Mouse (Mus musculus) liver, adult 2 months (tissue): ENCODE results near the gene Cd200r3. TPM values are rescaled to one million over a fixed set of nuclear protein-coding genes. Genes with fewer than 3 reads are reported as not detected.

ENCODE experiments used
- DNase-seq: peaks from one replicate; pipeline ENCODE4 v3.0.0-alpha.2; 2011; ENCODE audit warnings: low read depth, low spot score; ENCODE audit errors: extremely low read depth
- H3K27ac ChIP-seq: fragments of 200-500 bp; replicated peaks from 2 replicates; pipeline ENCODE4 v1.5.1; 2012; ENCODE audit warnings: low read depth, mild to moderate bottlenecking, control low read depth, inconsistent platforms, low read length; ENCODE audit not compliant: insufficient read depth
- H3K27me3 ChIP-seq: fragments of 200-500 bp; 2 replicates; pipeline ENCODE4 v1.6.1; 2012; ENCODE audit warnings: mild to moderate bottlenecking, moderate library complexity, low read length, inconsistent platforms; ENCODE audit not compliant: control insufficient read depth, insufficient read depth
- H3K36me3 ChIP-seq: fragments of 200-500 bp; 2 replicates; pipeline ENCODE4 v1.6.1; 2012; ENCODE audit warnings: low read length, inconsistent platforms; ENCODE audit not compliant: control insufficient read depth, insufficient read depth
- H3K4me1 ChIP-seq: fragments of 200-500 bp; 2 replicates; pipeline ENCODE4 v1.6.1; 2011; ENCODE audit warnings: low read length; ENCODE audit not compliant: control insufficient read depth, insufficient read depth
- H3K4me3 ChIP-seq: fragments of 200-500 bp; 2 replicates; pipeline ENCODE4 v1.5.1; 2011; ENCODE audit warnings: low read depth, mild to moderate bottlenecking, control low read depth, low read length, moderate library complexity; ENCODE audit not compliant: insufficient read depth
- H3K79me2 ChIP-seq: fragments of 200-500 bp; 2 replicates; pipeline ENCODE4 v1.6.1; 2012; ENCODE audit warnings: inconsistent platforms, mild to moderate bottlenecking, low read length, moderate library complexity; ENCODE audit not compliant: control insufficient read depth, insufficient read depth
- H3K9ac ChIP-seq: fragments of 200-500 bp; 2 replicates; pipeline ENCODE4 v1.6.1; 2012; ENCODE audit warnings: low read depth, mild to moderate bottlenecking, control low read depth, inconsistent platforms, low read length
- CTCF ChIP-seq: fragments of 200-500 bp; IDR thresholded peaks from 2 replicates; pipeline ENCODE4 v1.5.1; 2011; ENCODE audit warnings: low read depth, low read length, control low read depth
- POLR2A ChIP-seq: fragments of 200-500 bp; IDR thresholded peaks from 2 replicates; pipeline ENCODE4 v1.6.1; 2011; ENCODE audit warnings: low read length, control low read depth; ENCODE audit not compliant: insufficient read depth; ENCODE audit errors: extremely low read depth
- WGBS: fragments of 180-500 bp; shearing (Covaris S2); methylation state at CpG from one replicate; pipeline ENCODE4 v1.1.7; 2018; 5-methylcytosine and 5-hydroxymethylcytosine counted together
- polyA plus RNA-seq: library from polyadenylated mRNA; depleted of rRNA; stranded (reverse); fragments of >200 nt; gene quantifications from 2 replicates; pipeline ENCODE4 v1.2.3, GENCODE M21; 2012
- total RNA-seq: library from RNA; depleted of rRNA; stranded (reverse); fragments of >200 nt; gene quantifications from 2 replicates; pipeline ENCODE4 v1.2.3, GENCODE M21; 2014

Cd200r3 gene
- total and polyA plus RNA-seq, 2 experiments = 0.18 TPM; not detected in 1

GRCm38 (mm10) chr16:44994206-44994953 lies 50.9 kb downstream of the Cd200r3 start:
- 81% methylated on average over 6 of the region's 6 CpGs for WGBS
- no peak for DNase-seq
- Histone ChIP-seq H3K27ac (no peak overlapping the region), H3K79me2 (no peaks in the 10 kb centered on the region), H3K4me1 (no peaks in the 10 kb centered on the region), H3K36me3 (no peaks in the 10 kb centered on the region), H3K27me3 (no peaks in the 10 kb centered on the region), H3K4me3 (no peak overlapping the region), H3K9ac (no peak overlapping the region)
- TF ChIP-seq CTCF = no peak

GRCm38 (mm10) chr16:44995111-44995510 lies 51.6 kb downstream of the Cd200r3 start:
- 58% methylated on average over 1 of the region's 1 CpGs for WGBS
- H3K9ac ChIP-seq = no peak overlapping the region
- no peaks in the 10 kb centered on the region for H3K79me2 ChIP-seq
- no peaks in the 10 kb centered on the region for H3K36me3 ChIP-seq
- H3K27ac ChIP-seq = no peak overlapping the region
- TF ChIP-seq CTCF = no peak
- TF ChIP-seq POLR2A = no peak
- no peak for DNase-seq
- no peaks in the 10 kb centered on the region for H3K27me3 ChIP-seq
- no peaks in the 10 kb centered on the region for H3K4me1 ChIP-seq
- H3K4me3 ChIP-seq = no peak overlapping the region

GRCm38 (mm10) chr16:44996701-44997100 lies 53.2 kb downstream of the Cd200r3 start:
- no peak for TF ChIP-seq CTCF
- no peak for TF ChIP-seq POLR2A

GRCm38 (mm10) chr16:44999537-44999936 lies 56.1 kb downstream of the Cd200r3 start:
- no peak overlapping the region for H3K27ac ChIP-seq

More at GRCm38 (mm10) chr16:44996701-44997100, 53.2 kb downstream of the Cd200r3 start:
- no peaks in the 10 kb centered on the region for H3K79me2 ChIP-seq
- 79% methylated on average over 1 of the region's 1 CpGs for WGBS
- H3K36me3 ChIP-seq = no peaks in the 10 kb centered on the region
- no peaks in the 10 kb centered on the region for H3K4me1 ChIP-seq
- H3K9ac ChIP-seq = no peak overlapping the region
- H3K4me3 ChIP-seq = no peak overlapping the region
- no peak overlapping the region for H3K27ac ChIP-seq
- no peak for DNase-seq
- no peaks in the 10 kb centered on the region for H3K27me3 ChIP-seq

GRCm38 (mm10) chr16:45004443-45004842 lies 61.0 kb downstream of the Cd200r3 start:
- 86% methylated on average over 3 of the region's 3 CpGs for WGBS
- DNase-seq = no peak
- no peak overlapping the region for H3K4me3 ChIP-seq
- H3K79me2 ChIP-seq = no peaks in the 10 kb centered on the region
- no peaks in the 10 kb centered on the region for H3K4me1 ChIP-seq
- H3K9ac ChIP-seq = no peak overlapping the region
- no peak overlapping the region for H3K27ac ChIP-seq
- no peaks in the 10 kb centered on the region for H3K27me3 ChIP-seq
- TF ChIP-seq POLR2A = no peak
- TF ChIP-seq CTCF = no peak
- H3K36me3 ChIP-seq = no peaks in the 10 kb centered on the region

More at GRCm38 (mm10) chr16:44999537-44999936, 56.1 kb downstream of the Cd200r3 start:
- H3K36me3 ChIP-seq = no peaks in the 10 kb centered on the region
- H3K4me1 ChIP-seq = no peaks in the 10 kb centered on the region
- 60% methylated on average over 3 of the region's 3 CpGs for WGBS
- no peak overlapping the region for H3K4me3 ChIP-seq
- no peak for TF ChIP-seq CTCF
- TF ChIP-seq POLR2A = no peak
- no peak for DNase-seq
- H3K9ac ChIP-seq = no peak overlapping the region
- H3K27me3 ChIP-seq = no peaks in the 10 kb centered on the region
- no peaks in the 10 kb centered on the region for H3K79me2 ChIP-seq

- no peaks in the 10 kb centered on the region for H3K27me3 ChIP-seq
- H3K36me3 ChIP-seq = no peaks in the 10 kb centered on the region
- WGBS = 67% methylated on average over 3 of the region's 3 CpGs
- H3K9ac ChIP-seq = no peak overlapping the region
- no peak overlapping the region for H3K4me3 ChIP-seq
- no peak for DNase-seq
- no peaks in the 10 kb centered on the region for H3K79me2 ChIP-seq
- no peaks in the 10 kb centered on the region; the same call in 1 of the 2 replicates for H3K4me1 ChIP-seq
- TF ChIP-seq POLR2A = no peak
- no peak for TF ChIP-seq CTCF
- no peak overlapping the region for H3K27ac ChIP-seq
Observed at GRCm38 (mm10) chr16:45005280-45005679, 61.8 kb downstream of the Cd200r3 start.
